Mouse (Mus musculus): ENCODE results near the gene Gm10382.
"Not testable (repeated sequence)": the region's sequence is repeated elsewhere in the genome, so short reads cannot be mapped to it uniquely, and the experiment has no call there.

The Gm10382 gene

GRCm38 (mm10) chr5:125370950-125371693 lies 18.0 kb upstream of the Gm10382 start:
- DNase-seq (ENCODE audit: low spot score in 2 of 2): no peak

GRCm38 (mm10) chr5:125372027-125372426 lies 17.1 kb upstream of the Gm10382 start:
- DNase-seq (ENCODE audit: low spot score in 2 of 2): no peak

- no peak for DNase-seq (ENCODE audit: low spot score in 2 of 2)
Observed at GRCm38 (mm10) chr5:125375871-125376270, 13.3 kb upstream of the Gm10382 start.

- no peak for DNase-seq (ENCODE audit: low spot score in 2 of 2)
Observed at GRCm38 (mm10) chr5:125377214-125377613, 11.9 kb upstream of the Gm10382 start.

- DNase-seq (ENCODE audit: low spot score in 2 of 2): no peak
Observed at GRCm38 (mm10) chr5:125378919-125379318, 10.2 kb upstream of the Gm10382 start.

GRCm38 (mm10) chr5:125381954-125382672 lies 7.0 kb upstream of the Gm10382 start:
- no peak for DNase-seq (ENCODE audit: low spot score in 2 of 2)

GRCm38 (mm10) chr5:125382673-125383558 lies 6.2 kb upstream of the Gm10382 start:
- no peak for DNase-seq (ENCODE audit: low spot score in 2 of 2)

- no peak for DNase-seq (ENCODE audit: low spot score in 2 of 2)
Observed at GRCm38 (mm10) chr5:125383637-125384420, 5.3 kb upstream of the Gm10382 start.

- DNase-seq (ENCODE audit: low spot score in 2 of 2): no peak
Observed at GRCm38 (mm10) chr5:125384512-125385214, 4.5 kb upstream of the Gm10382 start.

- DNase-seq (ENCODE audit: low spot score in 2 of 2): no peak
Observed at GRCm38 (mm10) chr5:125385215-125385940, 3.7 kb upstream of the Gm10382 start.

- not testable (repeated sequence) for DNase-seq (ENCODE audit: low spot score in 2 of 2)
Observed at GRCm38 (mm10) chr5:125387295-125387694, 1.8 kb upstream of the Gm10382 start.

GRCm38 (mm10) chr5:125388358-125389092 lies 597 bp upstream of the Gm10382 start:
- DNase-seq (ENCODE audit: low spot score in 2 of 2): no peak

GRCm38 (mm10) chr5:125389579-125390441 lies 688 bp downstream of the Gm10382 start, which contains the start of gene Ubc:
TSS of gene Ubc (minus strand) at chr5:125390202.
- peak; percentile 66 to 70 for DNase-seq (ENCODE audit: low spot score in 2 of 2)

GRCm38 (mm10) chr5:125390906-125391477 lies 1.9 kb downstream of the Gm10382 start:
- DNase-seq (ENCODE audit: low spot score in 2 of 2): no peak

GRCm38 (mm10) chr5:125391609-125392008 lies 2.5 kb downstream of the Gm10382 start:
- peak; percentile 83 to 90 for DNase-seq (ENCODE audit: low spot score in 2 of 2)

- DNase-seq (ENCODE audit: low spot score in 2 of 2): not testable (repeated sequence)
Observed at GRCm38 (mm10) chr5:125392176-125392575, 3.1 kb downstream of the Gm10382 start.

GRCm38 (mm10) chr5:125392618-125392976 lies 3.5 kb downstream of the Gm10382 start:
- no peak for DNase-seq (ENCODE audit: low spot score in 2 of 2)

Measured in right cerebral cortex, postnatal 36 days (tissue).